Mouse (Mus musculus) heart, adult 2 months (tissue): ENCODE results near the gene Olfr323.

Experiments used
- CTCF ChIP-seq: fragments of 200-600 bp; IDR thresholded peaks from 2 replicates; pipeline ENCODE4 v1.8.1; 2022; ENCODE audit warnings: antibody characterized with exemption, mild to moderate bottlenecking, moderate library complexity
- EP300 ChIP-seq: fragments of 200-500 bp; IDR thresholded peaks from 2 replicates; pipeline ENCODE4 v1.6.1; 2011; ENCODE audit warnings: low read depth, low read length, control low read depth; ENCODE audit not compliant: insufficient read depth
- POLR2A ChIP-seq: fragments of 200-500 bp; IDR thresholded peaks from 2 replicates; pipeline ENCODE4 v1.6.1; 2011; ENCODE audit warnings: mild to moderate bottlenecking, low read depth, low read length, control low read depth; ENCODE audit not compliant: insufficient read depth

DNA sequence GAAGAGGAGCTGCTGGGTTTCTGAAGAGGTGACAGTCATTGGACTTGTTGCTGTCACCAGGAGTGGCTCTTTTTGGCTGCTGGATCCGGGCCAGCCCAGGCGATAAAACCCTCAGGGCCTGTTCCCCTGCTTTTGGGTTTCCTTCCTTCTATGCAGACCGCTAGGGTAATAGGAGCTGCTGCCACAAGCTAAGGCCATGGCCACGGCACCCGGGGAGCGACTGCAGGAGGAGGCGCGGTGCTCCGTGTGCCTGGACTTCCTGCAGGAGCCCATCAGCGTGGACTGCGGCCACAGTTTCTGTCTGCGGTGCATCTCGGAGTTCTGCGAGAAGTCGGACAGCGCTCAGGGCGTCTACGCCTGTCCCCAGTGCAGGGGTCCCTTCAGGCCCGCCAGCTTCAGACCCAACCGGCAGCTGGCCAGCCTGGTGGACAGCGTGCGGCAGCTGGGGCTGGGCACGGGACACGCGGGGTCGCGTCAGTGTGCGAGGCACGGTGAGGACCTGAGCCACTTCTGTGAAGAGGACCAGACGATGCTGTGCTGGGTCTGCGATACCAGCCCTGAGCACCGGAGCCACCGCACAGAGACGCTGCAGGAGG, 10.1 kb upstream of the Olfr323 start, which contains the start of gene Trim58:
- TF ChIP-seq EP300 (no peak), POLR2A (no peak), CTCF (no peak)
